Mouse (Mus musculus) lung, embryonic 16.5 days (tissue): ENCODE measurements around the gene Smarcad1. TPM values are rescaled to one million over a fixed set of nuclear protein-coding genes. Genes with fewer than 3 reads are reported as not detected.

Source experiments
- ATAC-seq: fragments of 200-750 bp; cut with Nextera tagmentation; 2 replicates; pipeline ENCODE4 v1.8.0; 2017; ENCODE audit warnings: low read depth, mild to moderate bottlenecking, moderate library complexity
- H3K27ac ChIP-seq: fragments of 300-500 bp; sonication (generic); 2 replicates; pipeline ENCODE4 v1.5.1; 2014; ENCODE audit warnings: mild to moderate bottlenecking, control low read depth, low read length
- H3K27me3 ChIP-seq: fragments of 300-500 bp; sonication (generic); 2 replicates; pipeline ENCODE4 v1.6.1; 2014; ENCODE audit warnings: low read depth, low read length, mixed read lengths; ENCODE audit not compliant: control insufficient read depth, insufficient read depth
- H3K36me3 ChIP-seq: fragments of 300-500 bp; sonication (generic); 2 replicates; pipeline ENCODE4 v1.6.1; 2014; ENCODE audit warnings: low read length; ENCODE audit not compliant: control insufficient read depth, insufficient read depth
- H3K4me1 ChIP-seq: fragments of 300-500 bp; sonication (generic); replicated peaks from 2 replicates; pipeline ENCODE4 v1.6.1; 2014; ENCODE audit warnings: low read length, mixed read lengths; ENCODE audit not compliant: control insufficient read depth, insufficient read depth
- H3K4me2 ChIP-seq: fragments of 300-500 bp; sonication (generic); 2 replicates; pipeline ENCODE4 v1.6.1; 2014; ENCODE audit warnings: low read depth, low read length, control low read depth
- H3K4me3 ChIP-seq: fragments of 300-500 bp; sonication (generic); 2 replicates; pipeline ENCODE4 v1.5.1; 2014; ENCODE audit warnings: mild to moderate bottlenecking, low read length, control low read depth
- H3K9ac ChIP-seq: fragments of 300-500 bp; sonication (generic); 2 replicates; pipeline ENCODE4 v1.6.1; 2014; ENCODE audit warnings: low read length, control low read depth
- H3K9me3 ChIP-seq: fragments of 300-500 bp; sonication (generic); 2 replicates; pipeline ENCODE4 v1.6.1; 2016; ENCODE audit warnings: low read length; ENCODE audit not compliant: control insufficient read depth
- WGBS: fragments of 180-500 bp; shearing (Covaris S2); extraction: QIAGEN DNeasy Blood & Tissue Kit; methylation state at CpG from one replicate; pipeline ENCODE4 v1.1.7; 2014; 5-methylcytosine and 5-hydroxymethylcytosine counted together
- polyA plus RNA-seq: library from polyadenylated mRNA; unstranded; fragments of >200 nt; fragmentation: Nextera tagmentation; extraction: Ambion mirVana; gene quantifications from 2 replicates; pipeline ENCODE4 v1.2.1, GENCODE M21; 2015

Gene Smarcad1
- polyA plus RNA-seq, 1 experiment from 2014 or later: 64.8 TPM

GRCm38 (mm10) chr6:65138243-65138642, 95.9 kb downstream of the Smarcad1 start:
- H3K4me2 ChIP-seq: no peak overlapping the region
- no peaks in the 10 kb centered on the region for H3K36me3 ChIP-seq
- WGBS: 63% methylated on average over 1 of the region's 1 CpGs
- H3K27ac ChIP-seq: no peak overlapping the region
- H3K4me3 ChIP-seq: no peak overlapping the region
- H3K9ac ChIP-seq: no peak overlapping the region
- no peaks in the 10 kb centered on the region for H3K9me3 ChIP-seq
- no peaks in the 10 kb centered on the region for H3K27me3 ChIP-seq
- no peak for ATAC-seq
- H3K4me1 ChIP-seq: peaks cover 4% of the 10 kb centered on the region; the same call in 1 of the 2 replicates

GRCm38 (mm10) chr6:65140082-65140749, 97.8 kb downstream of the Smarcad1 start:
- H3K9me3 ChIP-seq: no peaks in the 10 kb centered on the region
- no peaks in the 10 kb centered on the region for H3K36me3 ChIP-seq
- peaks cover 4% of the 10 kb centered on the region; the same call in 1 of the 2 replicates for H3K4me1 ChIP-seq
- no peak overlapping the region for H3K27ac ChIP-seq
- ATAC-seq: no peak
- H3K27me3 ChIP-seq: no peaks in the 10 kb centered on the region
- no peak overlapping the region for H3K9ac ChIP-seq
- no peak overlapping the region for H3K4me3 ChIP-seq
- 71% methylated on average over 5 of the region's 5 CpGs for WGBS
- H3K4me2 ChIP-seq: no peak overlapping the region

DNA sequence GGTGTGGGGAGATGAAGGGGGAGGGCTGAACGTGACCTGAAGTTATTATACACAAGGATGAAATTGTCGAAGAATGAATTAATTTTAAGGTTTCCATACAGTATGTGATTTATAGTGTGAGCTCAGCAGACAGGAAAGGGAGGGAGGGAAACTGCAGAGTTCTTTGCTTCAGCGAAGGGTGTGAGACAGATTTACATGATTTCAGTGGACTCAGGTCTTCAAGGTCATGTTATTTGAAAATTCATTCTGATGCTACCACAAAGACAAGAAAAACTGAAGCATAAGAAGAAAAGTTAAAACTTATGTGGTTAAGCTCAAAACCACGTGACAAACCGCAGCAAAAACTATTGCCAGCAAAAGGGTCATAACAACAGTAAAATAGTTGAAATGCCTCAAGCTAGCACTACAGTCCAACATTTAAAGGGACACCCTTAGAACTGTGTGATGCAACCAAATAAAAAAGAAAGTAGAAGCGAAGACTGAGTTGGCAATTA, 98.4 kb downstream of the Smarcad1 start:
- H3K4me2 ChIP-seq: no peak overlapping the region
- no peak for ATAC-seq

DNA sequence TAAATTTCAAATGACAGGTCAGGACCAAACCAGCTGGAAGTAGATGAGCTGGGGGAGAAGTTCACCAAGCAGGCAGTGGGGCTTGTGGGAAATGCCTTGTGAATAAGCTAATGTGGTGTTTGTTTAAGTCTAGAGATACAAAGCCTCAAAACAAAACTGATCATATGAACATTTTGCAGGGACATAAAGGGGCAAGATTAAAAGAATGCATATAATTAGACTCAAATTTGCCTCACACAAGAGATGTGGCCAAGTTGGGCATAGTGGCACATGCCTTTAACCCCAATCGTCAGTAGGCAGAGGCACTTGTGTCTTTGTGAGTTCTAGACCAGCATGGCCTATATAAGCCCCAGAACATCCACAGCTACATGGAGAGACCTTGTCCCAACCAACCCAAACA, 99.9 kb downstream of the Smarcad1 start:
- peaks cover 4% of the 10 kb centered on the region; the same call in 1 of the 2 replicates for H3K4me1 ChIP-seq
- H3K27me3 ChIP-seq: no peaks in the 10 kb centered on the region
- H3K4me3 ChIP-seq: no peak overlapping the region
- H3K36me3 ChIP-seq: no peaks in the 10 kb centered on the region
- no peak overlapping the region for H3K27ac ChIP-seq
- H3K9me3 ChIP-seq: no peaks in the 10 kb centered on the region
- no peak overlapping the region for H3K4me2 ChIP-seq
- ATAC-seq: no peak
- WGBS: 80% methylated on average over 1 of the region's 1 CpGs
- H3K9ac ChIP-seq: no peak overlapping the region

More for the DNA sequence above, 98.4 kb downstream of the Smarcad1 start:
- 51% methylated on average over 6 of the region's 6 CpGs for WGBS
- H3K27me3 ChIP-seq: no peaks in the 10 kb centered on the region
- peaks cover 4% of the 10 kb centered on the region; the same call in 1 of the 2 replicates for H3K4me1 ChIP-seq
- no peak overlapping the region for H3K27ac ChIP-seq
- no peaks in the 10 kb centered on the region for H3K9me3 ChIP-seq
- no peaks in the 10 kb centered on the region for H3K36me3 ChIP-seq
- H3K4me3 ChIP-seq: no peak overlapping the region
- H3K9ac ChIP-seq: no peak overlapping the region

- Histone ChIP-seq H3K4me1 (no peaks in the 10 kb centered on the region), H3K4me3 (no peak within 1 kb of the TSS), H3K9me3 (no peaks in the 10 kb centered on the region), H3K27ac (no peak within 1 kb of the TSS), H3K9ac (no peak within 1 kb of the TSS), H3K4me2 (peak within 1 kb of the TSS; percentile 2; the same call in 1 of the 2 replicates), H3K36me3 (no peaks in the 10 kb centered on the region), H3K27me3 (no peaks in the 10 kb centered on the region)
- ATAC-seq: 0 out of 2 replicates have a peak, but pooled peaks have one; percentile 10
- 32% methylated on average over 16 of the region's 16 CpGs for WGBS
Measured at GRCm38 (mm10) chr6:65144621-65145205, 102.3 kb downstream of the Smarcad1 start, which contains the start of gene Hpgds. Gene Hpgds (minus strand): TSS chr6:65144908.

DNA sequence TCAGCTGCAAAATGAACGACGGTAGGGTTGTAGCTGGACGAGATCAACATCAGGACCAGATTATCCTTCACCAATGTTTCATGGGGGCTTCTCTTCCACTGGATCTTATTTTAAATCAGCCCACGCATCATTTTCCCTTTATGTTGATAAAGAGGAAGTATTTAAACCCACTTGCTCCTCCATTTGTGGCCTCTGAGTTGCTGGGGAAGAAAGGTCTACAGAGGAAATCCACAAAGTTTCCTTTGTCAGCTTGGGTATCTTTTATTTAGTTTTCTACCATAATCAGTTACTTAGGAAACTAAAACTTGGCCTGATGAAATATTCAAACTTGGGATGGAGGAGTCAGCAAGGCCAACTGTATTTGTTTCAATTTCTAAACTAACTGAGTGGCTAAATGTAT, 104.0 kb downstream of the Smarcad1 start:
- Histone ChIP-seq H3K9ac (no peak overlapping the region), H3K36me3 (no peaks in the 10 kb centered on the region), H3K4me2 (no peak overlapping the region), H3K4me3 (no peak overlapping the region), H3K27ac (no peak overlapping the region), H3K9me3 (no peaks in the 10 kb centered on the region), H3K4me1 (no peaks in the 10 kb centered on the region), H3K27me3 (no peaks in the 10 kb centered on the region)
- ATAC-seq: no peak
- whole genome bisulfite sequencing: 77% methylated on average over 4 of the region's 4 CpGs

- H3K4me1 ChIP-seq: no peaks in the 10 kb centered on the region
- H3K27ac ChIP-seq: no peak overlapping the region
- H3K9ac ChIP-seq: 0 out of 2 replicates have a peak overlapping the region, but pooled peaks have one; percentile 41
- peak overlapping the region; percentile 44 for H3K4me2 ChIP-seq
- no peaks in the 10 kb centered on the region for H3K36me3 ChIP-seq
- H3K27me3 ChIP-seq: no peaks in the 10 kb centered on the region
- 15% methylated on average over 22 of the region's 22 CpGs for WGBS
- no peak for ATAC-seq
- peak overlapping the region; percentile 21; the same call in 1 of the 2 replicates for H3K4me3 ChIP-seq
- no peaks in the 10 kb centered on the region for H3K9me3 ChIP-seq
Measured at GRCm38 (mm10) chr6:65150703-65151102, 108.3 kb downstream of the Smarcad1 start.

GRCm38 (mm10) chr6:65153570-65153969, 111.2 kb downstream of the Smarcad1 start:
- H3K27ac ChIP-seq: no peak overlapping the region
- ATAC-seq: no peak
- H3K4me2 ChIP-seq: no peak overlapping the region
- H3K36me3 ChIP-seq: no peaks in the 10 kb centered on the region
- WGBS: 66% methylated on average over 3 of the region's 3 CpGs
- H3K4me3 ChIP-seq: no peak overlapping the region
- no peaks in the 10 kb centered on the region for H3K4me1 ChIP-seq
- H3K9me3 ChIP-seq: no peaks in the 10 kb centered on the region
- no peaks in the 10 kb centered on the region for H3K27me3 ChIP-seq
- no peak overlapping the region for H3K9ac ChIP-seq

- no peaks in the 10 kb centered on the region for H3K9me3 ChIP-seq
- 84% methylated on average over 4 of the region's 4 CpGs for WGBS
Measured at GRCm38 (mm10) chr6:65157042-65157441, 114.7 kb downstream of the Smarcad1 start.

More at GRCm38 (mm10) chr6:65157042-65157441, 114.7 kb downstream of the Smarcad1 start:
- no peaks in the 10 kb centered on the region for H3K4me1 ChIP-seq
- no peaks in the 10 kb centered on the region for H3K36me3 ChIP-seq
- H3K27ac ChIP-seq: no peak overlapping the region
- no peaks in the 10 kb centered on the region for H3K27me3 ChIP-seq
- no peak overlapping the region for H3K4me2 ChIP-seq
- H3K9ac ChIP-seq: no peak overlapping the region
- H3K4me3 ChIP-seq: no peak overlapping the region
- no peak for ATAC-seq
